Mouse (Mus musculus) lung, adult 2 months (tissue): ENCODE data around the gene Armc2. TPM values are rescaled to one million over a fixed set of nuclear protein-coding genes. Genes with fewer than 3 reads are reported as not detected.

ENCODE experiments used
- DNase-seq: peaks from one replicate; pipeline ENCODE4 v3.0.0; 2022
- H3K4me1 ChIP-seq: fragments of 200-500 bp; 2 replicates; pipeline ENCODE4 v1.6.1; 2011; ENCODE audit warnings: low read length; ENCODE audit not compliant: control insufficient read depth, insufficient read depth
- H3K4me3 ChIP-seq: fragments of 200-500 bp; replicated peaks from 2 replicates; pipeline ENCODE3; 2011; ENCODE audit warnings: low read depth, mild to moderate bottlenecking, control low read depth, low read length; ENCODE audit errors: extremely low read depth
- CTCF ChIP-seq: fragments of 200-500 bp; IDR thresholded peaks from 2 replicates; pipeline ENCODE4 v1.5.1; 2011; ENCODE audit warnings: mild to moderate bottlenecking, low read length, control low read depth; ENCODE audit not compliant: insufficient read depth
- POLR2A ChIP-seq: fragments of 200-500 bp; IDR thresholded peaks from 2 replicates; pipeline ENCODE4 v1.6.1; 2011; ENCODE audit warnings: low read depth, mild to moderate bottlenecking, control low read depth, low read length, borderline replicate concordance; ENCODE audit errors: extremely low read depth
- WGBS: fragments of 180-500 bp; shearing (Covaris S2); methylation state at CpG from one replicate; pipeline ENCODE4 v1.1.7; 2018; 5-methylcytosine and 5-hydroxymethylcytosine counted together
- polyA plus RNA-seq: library from polyadenylated mRNA; depleted of rRNA; stranded (reverse); fragments of >200 nt; gene quantifications from 2 replicates; pipeline ENCODE4 v1.2.3, GENCODE M21; 2012

The Armc2 gene
- polyA plus RNA-seq, 1 experiment: 1.5 TPM

DNA sequence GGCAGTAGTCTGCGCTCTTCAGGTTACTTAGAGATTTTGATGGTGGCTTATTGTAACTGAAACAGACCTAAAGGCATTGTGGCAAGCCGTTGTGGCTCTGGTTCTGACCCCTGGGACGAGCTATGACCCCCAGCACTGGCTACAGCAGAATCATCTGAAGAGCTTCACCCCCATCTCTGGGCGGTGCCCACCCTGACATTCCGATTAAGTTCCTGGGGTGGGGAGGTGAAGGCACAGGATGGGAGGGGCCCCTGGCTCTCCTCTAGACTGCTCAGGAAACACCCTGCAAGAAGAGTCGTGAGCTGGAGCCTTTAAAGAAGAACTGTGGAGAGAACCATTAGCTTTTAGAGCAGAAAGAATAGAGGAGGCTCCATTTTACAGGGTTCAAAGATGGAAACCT, 6.2 kb upstream of the Armc2 start:
- TF ChIP-seq POLR2A: no peak
- 61% methylated on average over 6 of the region's 6 CpGs for WGBS
- no peak for DNase-seq
- no peaks in the 10 kb centered on the region for H3K4me1 ChIP-seq
- H3K4me3 ChIP-seq: no peak overlapping the region

DNA sequence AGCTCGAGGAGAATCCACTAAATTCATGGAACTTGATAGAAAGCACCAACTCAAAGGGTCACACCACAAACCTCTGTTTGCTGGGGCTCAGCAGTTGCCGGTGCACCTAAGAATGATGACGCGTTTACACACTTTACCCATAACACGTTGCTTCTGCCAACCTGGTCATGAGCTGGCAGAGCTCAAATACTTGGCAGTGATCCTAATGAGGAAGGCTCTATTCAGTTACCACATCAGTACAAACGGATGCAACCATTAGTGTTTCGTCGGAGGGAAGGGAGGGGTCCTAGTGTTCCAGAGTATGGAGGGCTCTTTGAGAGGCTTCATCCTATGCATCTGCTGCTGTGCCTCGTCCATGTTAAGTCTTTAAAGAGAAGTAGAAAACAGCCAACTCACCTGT, 3.3 kb upstream of the Armc2 start:
- no peak for DNase-seq
- WGBS: 61% methylated on average over 9 of the region's 9 CpGs
- Histone ChIP-seq H3K4me3 (no peak overlapping the region), H3K4me1 (peaks cover 5% of the 10 kb centered on the region; the same call in 1 of the 2 replicates)
- TF ChIP-seq CTCF: no peak
- no peak for TF ChIP-seq POLR2A

DNA sequence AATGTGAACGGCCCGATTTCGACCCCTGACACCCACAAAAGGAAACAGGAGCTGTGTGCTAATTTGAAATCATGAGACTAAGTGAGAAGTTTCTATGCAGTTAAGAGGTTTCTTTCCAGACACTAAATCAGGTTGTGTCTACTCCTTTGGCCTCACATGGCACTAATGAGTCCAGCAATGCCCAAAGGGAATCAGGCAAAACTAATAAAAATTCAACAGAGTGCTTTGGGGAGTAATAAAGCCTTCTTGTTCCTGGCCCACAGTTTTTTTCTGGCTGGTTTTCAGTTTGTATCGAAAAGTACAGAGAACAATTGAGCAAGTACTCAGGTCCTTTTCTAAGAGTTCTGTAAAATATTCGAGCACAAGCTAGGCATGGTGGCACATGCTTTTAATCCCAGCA, 4.2 kb downstream of the Armc2 start:
- Histone ChIP-seq H3K4me1 (peaks cover 5% of the 10 kb centered on the region; the same call in 1 of the 2 replicates), H3K4me3 (no peak overlapping the region)
- WGBS: 73% methylated on average over 5 of the region's 5 CpGs
- DNase-seq: no peak
- no peak for TF ChIP-seq POLR2A
- no peak for TF ChIP-seq CTCF

DNA sequence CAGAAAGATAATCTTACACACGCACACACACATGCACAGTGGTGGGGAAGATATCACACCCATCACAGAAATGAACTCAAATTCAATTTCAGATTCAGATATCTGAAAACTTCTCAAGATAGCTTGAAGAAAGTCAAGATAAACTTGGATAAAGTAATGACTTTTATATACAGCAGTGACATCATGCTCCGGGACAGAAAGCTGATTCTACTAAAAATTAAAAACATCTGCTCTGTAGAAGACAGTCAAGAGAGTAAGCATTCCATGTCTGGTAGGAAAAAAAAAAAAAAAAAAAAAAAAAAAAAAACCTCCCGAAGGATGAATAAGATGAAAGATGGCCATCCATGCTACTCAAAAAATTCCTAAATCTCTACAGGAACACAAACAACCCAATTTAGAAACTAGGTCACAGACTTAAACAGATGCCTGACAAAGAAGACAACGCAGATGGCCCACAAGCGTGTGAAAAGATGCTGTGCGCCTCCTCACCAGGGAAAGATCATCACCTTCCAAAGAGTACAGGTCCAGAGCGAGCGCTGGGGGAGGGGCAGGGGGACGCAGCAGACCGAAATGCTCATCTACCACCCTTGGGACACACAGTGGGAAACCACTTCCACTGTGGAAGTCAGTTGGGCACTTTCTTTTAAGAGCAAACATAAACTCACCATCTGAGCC, 7.3 kb downstream of the Armc2 start:
- no peak for DNase-seq
- WGBS: 80% methylated on average over 10 of the region's 10 CpGs
- Histone ChIP-seq H3K4me1 (no peaks in the 10 kb centered on the region), H3K4me3 (no peak overlapping the region)
- TF ChIP-seq CTCF: no peak
- no peak for TF ChIP-seq POLR2A

DNA sequence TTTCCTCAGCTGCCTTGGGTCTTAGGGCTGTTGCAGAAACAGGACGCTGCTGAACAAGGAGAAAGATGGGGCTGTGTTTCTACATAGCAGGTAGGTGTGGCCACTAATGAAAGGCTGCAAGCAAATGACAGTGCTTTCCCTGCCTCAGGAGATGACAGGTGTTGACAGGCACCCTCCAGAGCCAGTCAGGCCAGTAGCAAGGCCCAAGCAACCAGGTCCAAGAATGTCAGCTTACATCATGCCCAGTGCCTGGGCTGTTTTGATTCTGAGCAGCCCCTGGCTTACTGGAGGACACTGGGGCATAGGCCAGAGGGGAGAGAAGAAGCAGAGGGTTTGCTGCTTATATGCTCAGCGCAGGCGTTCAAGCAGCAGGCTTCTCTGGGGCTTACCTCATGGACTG, 13.0 kb downstream of the Armc2 start:
- Histone ChIP-seq H3K4me1 (no peaks in the 10 kb centered on the region), H3K4me3 (no peak overlapping the region)
- 86% methylated on average over 3 of the region's 3 CpGs for WGBS
- DNase-seq: no peak
- TF ChIP-seq POLR2A (no peak), CTCF (no peak)

DNA sequence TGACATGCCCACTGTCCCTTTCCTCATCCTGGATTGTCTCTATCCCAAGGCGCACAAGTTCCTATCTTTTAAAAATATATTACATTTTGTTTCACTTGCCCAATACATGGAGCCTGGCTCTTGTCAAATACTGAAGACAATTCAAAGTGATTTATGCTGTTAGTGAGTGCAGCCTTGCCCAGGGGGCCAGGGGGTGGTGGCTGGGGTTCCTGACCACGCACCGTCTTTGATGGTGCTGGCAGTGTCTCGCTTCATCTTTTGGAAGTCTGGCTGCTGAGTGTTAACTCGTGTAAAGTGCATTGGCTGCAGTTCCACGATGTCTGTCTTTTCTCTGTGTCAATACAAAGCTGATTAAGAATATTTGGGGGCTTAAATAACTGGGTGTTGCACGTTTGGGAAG, 13.6 kb downstream of the Armc2 start:
- 68% methylated on average over 7 of the region's 7 CpGs for WGBS
- H3K4me3 ChIP-seq: no peak overlapping the region
- TF ChIP-seq POLR2A (no peak), CTCF (no peak)
- no peak for DNase-seq
- no peaks in the 10 kb centered on the region for H3K4me1 ChIP-seq

DNA sequence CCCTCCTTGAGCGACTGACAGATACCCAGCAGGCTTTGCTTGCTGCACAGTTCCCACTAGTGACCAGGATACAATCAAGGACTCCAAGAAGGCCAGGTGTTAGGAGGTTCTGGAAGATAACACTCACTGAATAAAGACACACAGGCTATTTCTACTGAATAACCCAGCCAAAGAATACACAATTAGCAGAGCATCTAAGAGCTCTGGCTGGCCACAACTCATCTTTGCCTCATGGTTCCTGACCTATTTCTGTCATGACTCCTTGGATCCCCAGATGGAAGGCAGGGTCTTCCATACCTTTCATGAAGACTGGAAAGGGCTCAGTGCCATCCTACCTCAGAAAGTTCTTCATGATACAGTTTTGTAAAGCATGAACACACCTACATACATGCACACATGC, 14.2 kb downstream of the Armc2 start:
- TF ChIP-seq POLR2A (no peak), CTCF (no peak)
- DNase-seq: no peak
- no peaks in the 10 kb centered on the region for H3K4me1 ChIP-seq
- no peak overlapping the region for H3K4me3 ChIP-seq
- WGBS: 87% methylated on average over 1 of the region's 1 CpGs

DNA sequence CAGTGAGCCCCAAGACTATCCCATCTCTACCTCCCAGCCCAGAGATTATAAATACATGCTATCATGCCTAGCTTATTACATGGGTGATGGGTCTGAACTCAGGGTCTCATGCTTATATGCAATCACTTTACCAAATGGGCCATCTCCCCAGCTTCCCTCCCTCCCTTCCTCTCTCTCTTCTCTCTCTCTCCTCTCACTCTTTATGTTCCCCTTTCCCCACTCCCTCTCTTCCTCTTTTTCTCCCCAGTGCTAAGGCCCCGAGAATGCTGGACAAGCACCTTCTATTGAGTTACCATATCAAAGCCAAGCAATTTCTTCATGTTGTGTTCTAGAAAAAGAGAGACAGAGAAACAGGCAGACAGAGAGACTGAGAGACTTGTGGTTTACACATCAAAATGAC, 14.7 kb downstream of the Armc2 start:
- H3K4me1 ChIP-seq: no peaks in the 10 kb centered on the region
- 72% methylated on average over 1 of the region's 1 CpGs for WGBS
- DNase-seq: no peak

DNA sequence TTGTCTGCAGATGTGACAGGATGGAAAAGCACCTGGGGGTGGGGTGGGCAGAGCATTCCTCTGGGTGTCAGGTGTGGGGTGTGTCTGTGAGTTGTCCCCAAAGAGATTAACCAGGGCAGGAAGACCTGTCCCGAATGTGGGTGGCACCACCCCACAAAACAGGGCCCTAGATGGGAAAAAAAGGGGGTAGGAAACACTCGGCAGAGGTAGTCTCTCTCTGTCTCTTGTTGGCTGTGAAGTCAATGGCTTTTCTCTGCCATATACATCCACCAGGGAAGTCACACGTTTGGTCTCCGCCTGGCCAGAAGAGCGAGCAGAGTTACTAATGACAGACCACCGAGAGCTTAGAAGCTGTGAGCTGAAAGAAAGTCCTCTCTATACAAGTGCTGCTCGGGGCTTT, 15.8 kb downstream of the Armc2 start:
- Histone ChIP-seq H3K4me3 (no peak overlapping the region), H3K4me1 (peaks cover 2% of the 10 kb centered on the region; the same call in 1 of the 2 replicates)
- 67% methylated on average over 7 of the region's 7 CpGs for WGBS
- TF ChIP-seq POLR2A: no peak
- TF ChIP-seq CTCF: no peak
- DNase-seq: no peak

More for the DNA sequence above, 14.7 kb downstream of the Armc2 start:
- H3K4me3 ChIP-seq: no peak overlapping the region
- TF ChIP-seq POLR2A (no peak), CTCF (no peak)

DNA sequence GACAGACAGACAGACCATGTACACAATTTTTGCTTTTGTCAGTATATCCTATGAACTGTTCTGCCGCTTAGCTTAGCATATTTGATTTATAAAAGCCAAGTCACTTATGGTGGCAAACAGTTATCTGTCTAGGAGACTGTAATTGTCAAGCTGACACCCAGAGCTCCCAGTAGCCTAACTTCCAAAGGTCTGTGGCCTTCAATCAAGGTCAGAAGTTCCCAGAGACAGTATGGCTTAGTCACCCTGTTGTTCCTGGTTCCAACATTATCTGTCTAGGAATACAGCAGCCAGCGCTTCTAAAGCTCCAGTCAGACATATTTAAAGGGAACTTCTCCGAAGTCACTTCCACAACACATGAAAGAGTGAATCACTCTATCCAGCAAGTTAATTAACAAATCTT, 17.0 kb downstream of the Armc2 start:
- no peak for DNase-seq
- TF ChIP-seq CTCF: no peak
- no peak for TF ChIP-seq POLR2A
- H3K4me3 ChIP-seq: no peak overlapping the region
- peaks cover 2% of the 10 kb centered on the region; the same call in 1 of the 2 replicates for H3K4me1 ChIP-seq
- WGBS: 85% methylated on average over 3 of the region's 3 CpGs

DNA sequence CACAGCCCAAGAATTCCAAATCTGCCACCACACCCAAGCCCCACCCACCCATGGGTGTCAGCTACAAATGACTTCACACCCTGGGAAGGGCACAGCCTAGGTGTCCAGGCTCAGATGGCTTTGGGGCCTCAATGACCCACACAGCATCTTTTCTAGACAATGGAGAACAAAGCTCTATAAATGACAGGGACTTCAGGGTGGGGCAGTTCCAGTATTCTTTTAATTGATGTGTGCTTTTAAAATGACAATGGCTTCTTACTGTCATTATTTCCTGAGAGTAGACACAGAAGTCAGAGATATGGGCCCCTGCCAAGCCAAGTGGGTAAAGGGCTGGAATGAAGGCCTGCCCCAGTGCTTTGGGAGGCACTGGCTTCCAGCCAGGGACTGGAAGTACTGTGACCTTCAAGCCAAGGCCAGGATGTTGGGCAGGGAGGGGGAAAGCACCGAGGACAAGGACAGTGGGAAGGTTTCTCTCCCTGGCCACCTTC, 20.5 kb downstream of the Armc2 start:
- no peak overlapping the region for H3K4me3 ChIP-seq
- peak; percentile 18 for DNase-seq
- TF ChIP-seq POLR2A (no peak), CTCF (no peak)
- H3K4me1 ChIP-seq: peaks cover 2% of the 10 kb centered on the region; the same call in 1 of the 2 replicates
- 52% methylated on average over 1 of the region's 1 CpGs for WGBS
